Mouse (Mus musculus) olfactory bulb, adult 2 months (tissue): ENCODE data around the gene Qtrt2. TPM values are rescaled to one million over a fixed set of nuclear protein-coding genes. Genes with fewer than 3 reads are reported as not detected.

Experiments used
- H3K27ac ChIP-seq: fragments of 200-500 bp; 2 replicates; pipeline ENCODE4 v1.5.1; 2012; ENCODE audit warnings: low read depth, low read length; ENCODE audit not compliant: insufficient read depth
- H3K4me1 ChIP-seq: fragments of 200-500 bp; 2 replicates; pipeline ENCODE4 v1.6.1; 2012; ENCODE audit warnings: low read length; ENCODE audit not compliant: control insufficient read depth, insufficient read depth
- H3K4me3 ChIP-seq: fragments of 200-500 bp; 2 replicates; pipeline ENCODE4 v1.5.1; 2012; ENCODE audit warnings: mild to moderate bottlenecking, low read depth, low read length, moderate library complexity; ENCODE audit not compliant: insufficient read depth
- CTCF ChIP-seq: fragments of 200-500 bp; IDR thresholded peaks from 2 replicates; pipeline ENCODE4 v1.5.1; 2012; ENCODE audit warnings: low read depth, mild to moderate bottlenecking, low read length, moderate library complexity; ENCODE audit not compliant: insufficient read depth
- POLR2A ChIP-seq: fragments of 200-500 bp; IDR thresholded peaks from 2 replicates; pipeline ENCODE4 v1.6.1; 2012; ENCODE audit warnings: mild to moderate bottlenecking, low read depth, low read length, moderate library complexity; ENCODE audit not compliant: insufficient read depth
- WGBS: fragments of 180-500 bp; shearing (Covaris S2); methylation state at CpG from one replicate; pipeline ENCODE4 v1.1.7; 2018; 5-methylcytosine and 5-hydroxymethylcytosine counted together
- polyA plus RNA-seq: library from polyadenylated mRNA; stranded (reverse); fragments of >200 nt; gene quantifications from 2 replicates; pipeline ENCODE4 v1.2.4, GENCODE M21; 2012; ENCODE audit warnings: low replicate concordance; ENCODE audit not compliant: missing spikeins, insufficient read depth, insufficient read length

Gene Qtrt2
- polyA plus RNA-seq, 1 experiment: not detected

DNA sequence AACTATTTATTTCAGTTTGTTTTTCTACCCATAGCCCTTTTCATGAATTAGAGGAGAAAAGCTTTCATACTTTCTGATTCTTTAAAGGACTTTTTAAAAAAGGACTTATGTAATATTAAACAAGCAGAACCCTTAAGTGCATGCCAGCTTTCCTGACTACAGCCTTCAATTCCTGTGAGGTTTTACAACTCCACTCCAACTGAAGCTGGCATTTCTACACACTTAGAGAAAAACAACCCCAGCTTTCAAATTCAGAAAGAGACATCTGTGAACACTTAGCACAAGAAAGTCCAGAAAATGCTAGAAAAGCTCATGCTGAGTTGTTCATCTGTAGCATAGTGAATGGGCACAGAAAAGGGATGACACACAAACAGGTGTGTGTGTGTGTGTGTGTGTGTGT lies 56.8 kb downstream of the Qtrt2 start:
- Histone ChIP-seq H3K27ac (peak overlapping the region; percentile 57), H3K4me1 (peaks cover 12% of the 10 kb centered on the region), H3K4me3 (no peak overlapping the region)
- TF ChIP-seq CTCF (no peak), POLR2A (no peak)

DNA sequence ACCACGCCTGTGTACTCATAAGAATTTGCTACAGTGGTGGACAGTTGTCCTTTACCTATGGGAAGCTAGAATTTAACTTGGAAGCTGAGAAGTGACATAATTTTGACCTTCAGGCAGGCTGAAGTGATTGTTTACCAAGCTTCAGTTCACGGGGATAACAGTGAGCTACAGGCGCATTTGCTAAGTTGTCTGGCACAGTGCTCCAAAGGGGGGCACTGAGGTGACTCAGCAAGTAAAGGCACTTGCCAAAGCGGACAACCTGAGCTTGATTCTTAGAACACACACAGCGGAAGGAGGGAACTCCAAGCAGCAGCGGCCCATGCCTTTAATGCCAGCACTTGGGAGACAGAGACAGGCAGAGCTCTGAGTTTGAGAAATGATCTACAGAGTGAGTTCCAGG lies 66.0 kb downstream of the Qtrt2 start:
- H3K27ac ChIP-seq: no peak overlapping the region
- 83% methylated on average over 6 of the region's 6 CpGs for WGBS
- peaks cover 5% of the 10 kb centered on the region; the same call in 1 of the 2 replicates for H3K4me1 ChIP-seq
- H3K4me3 ChIP-seq: no peak overlapping the region
- no peak for TF ChIP-seq POLR2A
- TF ChIP-seq CTCF: no peak

DNA sequence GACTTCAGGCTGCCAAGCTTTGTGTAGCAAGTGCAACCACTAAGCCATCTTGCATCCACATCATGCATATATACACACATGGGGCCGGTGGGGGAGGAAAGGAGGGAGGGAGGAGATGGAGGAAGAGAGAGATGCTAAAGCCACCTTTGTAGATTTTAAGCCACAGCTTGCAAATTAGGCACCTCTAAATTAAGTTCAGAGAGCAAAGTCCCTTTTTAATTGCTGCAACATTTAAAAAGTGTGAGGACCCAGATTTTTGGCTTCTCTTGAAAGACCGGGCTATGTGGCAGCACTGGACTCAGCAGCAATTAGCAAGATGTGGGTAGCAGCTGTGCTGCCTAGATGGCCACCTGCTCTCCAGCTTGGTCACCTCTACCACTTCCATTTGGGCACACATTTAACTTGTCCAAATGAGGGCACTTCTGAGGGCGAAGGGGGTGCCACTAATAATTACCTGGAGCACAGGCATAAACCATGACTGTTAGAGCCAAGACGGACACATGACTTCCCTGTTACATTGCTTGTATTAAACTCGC lies 67.6 kb downstream of the Qtrt2 start:
- no peak for TF ChIP-seq POLR2A
- no peak for TF ChIP-seq CTCF
- Histone ChIP-seq H3K4me3 (no peak overlapping the region), H3K4me1 (peaks cover 5% of the 10 kb centered on the region; the same call in 1 of the 2 replicates), H3K27ac (no peak overlapping the region)
- WGBS: 60% methylated on average over 5 of the region's 5 CpGs

DNA sequence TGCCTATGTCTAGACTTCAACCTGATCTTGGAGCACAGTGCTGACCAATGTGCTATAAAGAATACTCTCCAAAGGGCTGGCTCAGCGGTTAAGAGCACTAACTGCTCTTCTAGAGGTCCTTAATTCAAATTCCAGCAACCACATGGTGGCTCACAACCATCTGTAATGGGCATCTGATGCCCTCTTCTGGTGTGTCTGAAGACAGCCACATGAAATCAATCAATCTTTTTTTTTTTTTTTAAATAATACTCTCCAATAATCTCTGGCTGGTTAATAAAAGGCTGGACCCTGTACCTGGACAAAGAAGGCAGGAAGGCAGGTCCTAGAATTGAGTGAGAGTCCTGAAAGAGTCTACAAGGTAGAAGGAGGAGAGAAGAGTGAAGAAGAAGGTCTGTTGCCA lies 76.8 kb downstream of the Qtrt2 start:
- WGBS: 78% methylated on average over 1 of the region's 1 CpGs
- H3K4me1 ChIP-seq: no peaks in the 10 kb centered on the region

DNA sequence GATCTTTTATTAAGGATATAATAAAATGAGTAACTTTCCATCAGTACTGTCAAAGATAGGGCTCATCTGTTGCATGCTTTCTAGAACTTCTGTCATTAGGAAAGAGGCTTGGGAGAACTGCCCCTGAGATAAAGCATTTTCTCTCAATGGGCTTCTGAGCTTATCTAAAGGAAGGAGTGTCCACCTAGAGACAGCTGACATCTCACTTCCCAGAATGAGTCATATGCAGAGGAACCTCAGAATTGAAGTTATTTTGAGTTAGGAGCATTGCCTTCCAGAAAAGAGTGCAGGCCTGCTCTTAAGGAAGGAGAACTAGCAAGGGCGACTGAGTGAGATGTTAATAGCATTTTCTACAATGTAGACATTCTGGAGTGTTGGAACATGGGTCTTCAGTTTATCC lies 85.4 kb downstream of the Qtrt2 start:
- H3K27ac ChIP-seq: no peak overlapping the region
- H3K4me3 ChIP-seq: no peak overlapping the region
- no peaks in the 10 kb centered on the region for H3K4me1 ChIP-seq
- TF ChIP-seq POLR2A: no peak
- TF ChIP-seq CTCF: no peak
- WGBS: 86% methylated on average over 1 of the region's 1 CpGs

More for the DNA sequence above, 76.8 kb downstream of the Qtrt2 start:
- Histone ChIP-seq H3K4me3 (no peak overlapping the region), H3K27ac (no peak overlapping the region)
- TF ChIP-seq CTCF: no peak
- no peak for TF ChIP-seq POLR2A

DNA sequence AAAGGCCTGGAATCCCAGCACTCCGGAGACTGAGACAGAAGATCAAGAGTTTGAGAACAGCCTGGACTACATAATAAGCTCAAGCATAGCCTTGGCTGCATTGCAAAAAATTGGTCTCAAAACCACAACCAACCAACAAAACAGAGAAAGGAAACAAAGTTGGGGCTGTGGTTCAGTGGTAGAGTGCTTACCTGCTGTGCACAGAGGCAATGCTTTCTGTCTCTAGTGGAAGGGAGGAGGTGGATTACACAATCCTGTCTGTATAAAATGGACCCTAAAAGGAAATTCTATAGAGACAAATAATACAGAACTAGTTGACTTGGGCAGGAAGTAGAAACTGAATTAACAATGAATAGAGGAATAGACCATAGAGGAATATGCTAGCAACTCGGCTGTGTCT lies 94.7 kb downstream of the Qtrt2 start:
- TF ChIP-seq POLR2A (no peak), CTCF (no peak)
- Histone ChIP-seq H3K4me3 (no peak overlapping the region), H3K4me1 (no peaks in the 10 kb centered on the region), H3K27ac (no peak overlapping the region)
- 92% methylated on average over 2 of the region's 2 CpGs for WGBS

DNA sequence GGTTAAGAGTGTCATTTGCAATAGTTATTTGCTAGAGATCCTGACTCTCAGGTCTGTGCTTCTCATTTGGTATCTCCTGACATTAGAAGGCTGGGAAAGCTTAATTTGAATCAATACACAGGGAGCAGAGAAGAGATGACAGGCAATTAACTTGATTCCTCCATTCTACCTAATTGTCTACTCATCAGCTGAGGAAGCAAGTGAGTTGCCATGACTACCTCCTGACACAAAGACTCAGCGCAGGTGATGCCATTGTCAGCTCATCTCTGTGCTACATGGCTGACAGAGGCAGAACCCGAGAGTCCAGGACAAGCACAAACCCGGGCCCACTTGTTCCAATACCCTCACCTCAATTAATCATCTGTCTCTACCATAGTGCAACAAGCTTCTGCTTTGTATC lies 99.1 kb downstream of the Qtrt2 start:
- H3K27ac ChIP-seq: no peak overlapping the region
- no peak for TF ChIP-seq CTCF
- TF ChIP-seq POLR2A: no peak
- no peaks in the 10 kb centered on the region for H3K4me1 ChIP-seq
- H3K4me3 ChIP-seq: no peak overlapping the region
- WGBS: 81% methylated on average over 3 of the region's 3 CpGs

DNA sequence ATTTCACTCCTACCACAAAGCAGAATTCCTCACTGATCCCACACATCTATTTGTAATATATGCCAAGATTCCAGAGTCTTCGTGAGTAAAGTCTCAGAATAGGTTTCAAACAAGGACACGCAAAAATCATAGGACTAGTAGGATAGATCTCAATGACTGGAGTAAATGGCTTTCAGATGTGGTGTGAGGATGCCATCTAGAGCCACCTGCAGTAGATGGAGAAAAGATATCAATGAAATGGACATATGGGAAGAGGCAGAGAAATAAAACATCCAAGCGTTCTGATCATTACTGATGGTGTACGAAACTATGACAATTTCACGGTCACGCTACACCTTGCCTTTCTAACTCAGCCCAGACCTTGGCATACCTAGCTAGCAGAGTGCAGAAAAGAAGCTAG lies 108.2 kb downstream of the Qtrt2 start:
- WGBS: 91% methylated on average over 6 of the region's 6 CpGs
- TF ChIP-seq CTCF (no peak), POLR2A (no peak)
- no peak overlapping the region for H3K4me3 ChIP-seq
- H3K4me1 ChIP-seq: no peaks in the 10 kb centered on the region
- no peak overlapping the region for H3K27ac ChIP-seq

DNA sequence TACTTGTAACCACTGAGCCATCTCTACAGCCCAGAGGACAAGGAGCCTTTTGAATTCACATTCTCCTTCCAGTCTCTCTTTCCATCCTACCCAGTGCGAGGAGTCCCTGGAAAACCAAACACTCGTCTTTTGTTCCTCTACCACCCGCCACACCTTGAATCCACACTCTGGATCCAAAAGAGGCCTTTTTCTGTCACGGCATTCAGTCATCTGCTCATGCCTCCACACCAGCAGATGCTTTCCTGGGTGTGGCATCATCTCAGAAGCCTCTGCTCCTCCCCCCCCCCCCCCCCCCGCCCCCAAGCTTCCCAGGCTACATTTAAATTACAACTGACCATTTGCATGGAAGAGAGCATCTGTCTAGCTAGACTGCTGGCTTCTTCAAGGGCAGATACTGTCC lies 110.3 kb downstream of the Qtrt2 start:
- WGBS: 78% methylated on average over 5 of the region's 5 CpGs

DNA sequence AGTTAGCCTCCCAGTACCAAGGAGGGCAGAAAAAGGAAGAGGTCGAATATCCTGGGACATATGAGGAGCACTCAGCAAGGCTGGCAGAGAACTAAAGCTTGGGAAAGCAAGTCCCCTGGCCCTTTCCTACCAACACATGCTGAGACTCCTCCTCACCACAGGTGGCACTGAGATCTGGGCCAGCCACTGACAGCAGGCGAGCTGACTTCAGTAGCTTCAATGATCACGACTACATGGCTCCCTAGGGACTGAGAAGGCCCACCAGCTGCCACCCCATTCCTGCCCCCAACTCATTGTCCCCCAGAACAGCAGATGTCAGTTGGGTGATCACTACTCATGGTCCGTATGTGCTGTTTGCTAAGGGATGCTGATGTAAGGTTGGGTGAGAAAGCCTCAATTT lies 112.0 kb downstream of the Qtrt2 start:
- 65% methylated on average over 4 of the region's 4 CpGs for WGBS
- no peaks in the 10 kb centered on the region for H3K4me1 ChIP-seq
- TF ChIP-seq CTCF: no peak
- TF ChIP-seq POLR2A: no peak
- H3K4me3 ChIP-seq: no peak overlapping the region
- no peak overlapping the region for H3K27ac ChIP-seq

More for the DNA sequence above, 110.3 kb downstream of the Qtrt2 start:
- Histone ChIP-seq H3K4me3 (no peak overlapping the region), H3K27ac (no peak overlapping the region), H3K4me1 (no peaks in the 10 kb centered on the region)
- TF ChIP-seq POLR2A (no peak), CTCF (no peak)

Other genes with a start within 250 kb of the Qtrt2 start
- not detected in 2 replicates for gene Drd3, start 172.8 kb downstream of the Qtrt2 start, polyA plus RNA-seq
- not detected in 2 replicates for gene Ccdc191, start 37.0 kb downstream of the Qtrt2 start, polyA plus RNA-seq
- gene Zdhhc23, start 53.0 kb upstream of the Qtrt2 start, polyA plus RNA-seq: not detected in 2 replicates
- gene Gramd1c, start 136.5 kb upstream of the Qtrt2 start, polyA plus RNA-seq: not detected in 2 replicates
- gene Atp6v1a, start 212.9 kb upstream of the Qtrt2 start, polyA plus RNA-seq: 173 and 235 TPM in 2 replicates
- not detected in 2 replicates for gene Naa50, start 213.0 kb upstream of the Qtrt2 start, polyA plus RNA-seq
- gene Usf3, start 246.4 kb upstream of the Qtrt2 start, polyA plus RNA-seq: not detected in 2 replicates